Mouse (Mus musculus): Measurements from ENCODE around the gene Ift57. TPM values are rescaled to one million over a fixed set of nuclear protein-coding genes. Genes with fewer than 3 reads are reported as not detected.
A peak's percentile ranks its signal among the peaks of the same experiment; 100 is the strongest.

Ift57 gene
- polyA plus RNA-seq, 1 experiment from 2014 or later = 23.9 TPM

- no peak overlapping the region for H3K4me2 ChIP-seq (ENCODE audit: low read length)
- no peak overlapping the region for H3K9ac ChIP-seq (ENCODE audit: low read length)
- no peaks in the 10 kb centered on the region for H3K36me3 ChIP-seq (ENCODE audit: control insufficient read depth, insufficient read depth, low read length)
- H3K27me3 ChIP-seq (ENCODE audit: control insufficient read depth, insufficient read depth, low read length) = no peaks in the 10 kb centered on the region
- no peak overlapping the region for H3K27ac ChIP-seq (replicated peaks in 1 of 2; ENCODE audit: control insufficient read depth in 1 of 2, insufficient read depth in 1 of 2, low read depth in 2 of 2, low read length in 2 of 2)
- H3K4me1 ChIP-seq (ENCODE audit: control insufficient read depth in 2 of 2, insufficient read depth in 2 of 2, low read length in 2 of 2) = peaks cover 4 to 15% of the 10 kb centered on the region in 2 experiments
- H3K4me3 ChIP-seq (ENCODE audit: control insufficient read depth in 1 of 2, insufficient read depth in 1 of 2, low read depth in 1 of 2, low read length in 2 of 2) = no peak overlapping the region
- 79% methylated on average over 9 of the region's 9 CpGs for WGBS
- no peaks in the 10 kb centered on the region for H3K9me3 ChIP-seq (ENCODE audit: control insufficient read depth, low read length)
- no peak for ATAC-seq (ENCODE audit: insufficient number of reproducible peaks, insufficient read depth, low FRiP score, low read depth)
Observed at GRCm38 (mm10) chr16:49793596-49793995, 94.6 kb downstream of the Ift57 start.

DNA sequence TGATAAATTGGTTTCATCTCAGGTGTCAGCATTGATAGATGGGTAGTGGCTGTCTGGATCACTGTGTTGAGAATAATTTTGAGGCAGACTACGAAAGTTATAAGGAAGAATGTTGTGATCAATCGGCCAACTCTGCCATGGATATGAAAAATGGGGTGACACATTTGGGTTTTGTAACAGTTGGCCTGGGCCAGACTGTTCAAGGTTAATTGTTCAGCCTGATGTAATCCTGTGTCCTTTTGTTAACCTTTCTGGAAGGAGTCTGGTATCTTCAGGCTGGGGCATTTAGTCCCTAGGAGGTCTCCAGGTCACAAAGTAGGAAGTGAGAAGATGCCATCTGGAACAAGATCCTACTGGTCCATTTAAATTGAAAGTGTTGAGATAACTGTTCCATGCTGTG, 97.2 kb downstream of the Ift57 start:
- Histone ChIP-seq H3K27ac (replicated peaks in 1 of 2; ENCODE audit: control insufficient read depth in 1 of 2, insufficient read depth in 1 of 2, low read depth in 2 of 2, low read length in 2 of 2) (no peak overlapping the region), H3K27me3 (ENCODE audit: control insufficient read depth, insufficient read depth, low read length) (no peaks in the 10 kb centered on the region), H3K4me2 (ENCODE audit: low read length) (no peak overlapping the region), H3K4me1 (ENCODE audit: control insufficient read depth in 2 of 2, insufficient read depth in 2 of 2, low read length in 2 of 2) (peaks cover 4 to 15% of the 10 kb centered on the region in 2 experiments), H3K36me3 (ENCODE audit: control insufficient read depth, insufficient read depth, low read length) (no peaks in the 10 kb centered on the region), H3K9me3 (ENCODE audit: control insufficient read depth, low read length) (no peaks in the 10 kb centered on the region), H3K4me3 (ENCODE audit: control insufficient read depth in 1 of 2, insufficient read depth in 1 of 2, low read depth in 1 of 2, low read length in 2 of 2) (no peak overlapping the region), H3K9ac (ENCODE audit: low read length) (no peak overlapping the region)
- 87% methylated on average over 2 of the region's 2 CpGs for WGBS
- ATAC-seq (ENCODE audit: insufficient number of reproducible peaks, insufficient read depth, low FRiP score, low read depth) = no peak

DNA sequence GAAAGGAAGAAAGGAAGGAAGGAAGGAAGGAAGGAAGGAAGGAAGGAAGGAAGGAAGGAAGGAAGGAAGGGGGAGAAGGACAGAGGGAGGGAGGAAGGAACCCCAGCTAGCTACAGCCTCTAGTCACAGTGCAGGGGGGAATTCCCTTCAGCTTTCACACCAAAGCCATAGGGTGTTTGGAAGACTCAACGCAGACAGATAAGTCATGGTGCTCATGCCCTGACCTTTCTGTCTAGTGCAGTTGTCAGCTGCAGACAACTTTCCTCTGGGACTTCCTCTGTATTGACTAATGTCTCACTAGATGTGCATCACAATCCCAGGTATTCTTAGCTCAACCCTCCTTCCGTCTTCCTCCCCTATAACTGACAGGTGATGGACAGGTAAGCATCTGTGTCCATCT, 97.9 kb downstream of the Ift57 start:
- no peak overlapping the region for H3K4me3 ChIP-seq (ENCODE audit: control insufficient read depth in 1 of 2, insufficient read depth in 1 of 2, low read depth in 1 of 2, low read length in 2 of 2)

DNA sequence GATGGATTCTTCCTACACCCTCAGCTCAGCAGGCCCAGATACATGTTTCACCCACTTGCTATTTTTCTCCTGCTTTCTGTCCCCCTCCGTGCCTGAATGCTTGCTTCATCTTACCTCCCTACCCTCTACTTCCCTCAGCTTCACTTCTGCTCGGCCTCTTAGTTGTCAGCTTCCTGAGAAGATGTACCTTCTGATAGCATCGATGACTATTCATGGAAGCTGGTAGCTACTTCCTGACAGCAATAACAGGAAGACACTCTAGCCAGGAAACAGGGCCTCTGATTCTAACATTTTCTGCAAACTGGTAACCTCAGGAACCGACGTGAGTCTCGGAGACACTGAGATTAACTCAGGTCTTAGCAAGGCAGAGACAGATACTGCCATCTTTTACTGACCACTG, 99.8 kb downstream of the Ift57 start:
- Histone ChIP-seq H3K4me1 (ENCODE audit: control insufficient read depth in 2 of 2, insufficient read depth in 2 of 2, low read length in 2 of 2) (peaks cover 0 to under 1% of the 10 kb centered on the region in 2 experiments; a peak in 2 of 4 replicates), H3K27me3 (ENCODE audit: control insufficient read depth, insufficient read depth, low read length) (peaks cover 4% of the 10 kb centered on the region; the same call in 1 of the 2 replicates), H3K36me3 (ENCODE audit: control insufficient read depth, insufficient read depth, low read length) (no peaks in the 10 kb centered on the region), H3K9me3 (ENCODE audit: control insufficient read depth, low read length) (no peaks in the 10 kb centered on the region), H3K4me2 (ENCODE audit: low read length) (no peak overlapping the region), H3K27ac (replicated peaks in 1 of 2; ENCODE audit: control insufficient read depth in 1 of 2, insufficient read depth in 1 of 2, low read depth in 2 of 2, low read length in 2 of 2) (peak overlapping the region in 1 of 2 experiments; percentile 14; a peak in 1 of 4 replicates), H3K4me3 (ENCODE audit: control insufficient read depth in 1 of 2, insufficient read depth in 1 of 2, low read depth in 1 of 2, low read length in 2 of 2) (no peak overlapping the region), H3K9ac (ENCODE audit: low read length) (no peak overlapping the region)
- no peak for ATAC-seq (ENCODE audit: insufficient number of reproducible peaks, insufficient read depth, low FRiP score, low read depth)
- WGBS = 58% methylated on average over 6 of the region's 6 CpGs

More for the DNA sequence above, 97.9 kb downstream of the Ift57 start:
- no peak overlapping the region for H3K27ac ChIP-seq (replicated peaks in 1 of 2; ENCODE audit: control insufficient read depth in 1 of 2, insufficient read depth in 1 of 2, low read depth in 2 of 2, low read length in 2 of 2)
- H3K4me2 ChIP-seq (ENCODE audit: low read length) = no peak overlapping the region
- no peaks in the 10 kb centered on the region for H3K36me3 ChIP-seq (ENCODE audit: control insufficient read depth, insufficient read depth, low read length)
- peaks cover 4 to 12% of the 10 kb centered on the region in 2 experiments for H3K4me1 ChIP-seq (ENCODE audit: control insufficient read depth in 2 of 2, insufficient read depth in 2 of 2, low read length in 2 of 2)
- no peaks in the 10 kb centered on the region for H3K9me3 ChIP-seq (ENCODE audit: control insufficient read depth, low read length)
- no peak for ATAC-seq (ENCODE audit: insufficient number of reproducible peaks, insufficient read depth, low FRiP score, low read depth)
- no peaks in the 10 kb centered on the region for H3K27me3 ChIP-seq (ENCODE audit: control insufficient read depth, insufficient read depth, low read length)
- 80% methylated on average over 2 of the region's 2 CpGs for WGBS
- no peak overlapping the region for H3K9ac ChIP-seq (ENCODE audit: low read length)

DNA sequence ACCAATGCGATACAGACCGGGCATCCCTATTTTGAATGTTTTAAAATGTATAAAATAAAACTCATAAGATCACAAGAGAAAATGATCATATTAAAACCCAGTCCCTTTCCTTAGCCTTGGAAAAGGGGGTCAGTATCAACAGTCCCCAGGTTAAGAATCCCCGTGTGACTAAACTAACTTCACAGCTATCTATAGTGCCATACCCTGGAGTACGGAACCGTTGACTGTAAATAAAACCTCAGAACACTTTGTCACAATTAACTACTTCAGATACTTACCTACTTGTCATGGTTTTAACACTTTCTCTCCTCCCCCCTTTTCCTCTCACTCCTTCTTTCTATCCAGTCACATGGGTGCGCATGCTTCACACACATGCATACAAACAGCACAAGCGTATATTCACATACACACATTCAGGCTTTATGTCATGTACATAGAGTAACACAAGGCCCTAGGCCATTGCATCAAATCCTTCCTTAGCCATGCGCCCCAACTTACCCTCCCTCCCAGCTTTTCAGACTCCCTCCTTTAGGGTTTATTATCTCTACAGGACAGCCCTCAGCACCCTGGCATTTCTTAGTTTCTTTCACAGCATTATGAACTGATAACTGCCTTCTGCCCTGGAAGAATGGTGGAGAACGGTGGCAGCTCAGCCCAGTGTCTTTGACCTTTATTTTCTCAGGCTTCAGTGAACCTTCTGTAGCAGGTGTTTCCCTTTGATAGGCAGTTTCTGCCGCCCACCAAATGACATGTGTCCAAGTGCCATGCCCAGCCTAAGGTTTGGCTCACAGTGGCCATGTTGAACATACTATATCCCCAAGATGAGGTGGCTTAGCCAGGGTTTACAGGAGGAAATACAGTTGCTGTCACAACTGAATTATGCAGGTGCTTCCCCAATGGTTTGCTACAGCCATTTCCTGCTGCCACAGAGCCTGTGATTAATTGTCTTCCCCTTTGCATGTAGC, 100.8 kb downstream of the Ift57 start, which contains the start of gene Cd47:
Gene Cd47, plus strand, starts transcription at position 937 of the 965 bp plus-strand sequence.
- Histone ChIP-seq H3K9me3 (ENCODE audit: control insufficient read depth, low read length) (no peaks in the 10 kb centered on the region), H3K9ac (ENCODE audit: low read length) (no peak within 1 kb of the TSS), H3K27me3 (ENCODE audit: control insufficient read depth, insufficient read depth, low read length) (peaks cover 4% of the 10 kb centered on the region; the same call in 1 of the 2 replicates), H3K27ac (replicated peaks in 1 of 2; ENCODE audit: control insufficient read depth in 1 of 2, insufficient read depth in 1 of 2, low read depth in 2 of 2, low read length in 2 of 2) (0 out of 4 replicates have a peak within 1 kb of the TSS, but pooled peaks of 1 of the 2 experiments have one; percentile 10), H3K4me3 (ENCODE audit: control insufficient read depth in 1 of 2, insufficient read depth in 1 of 2, low read depth in 1 of 2, low read length in 2 of 2) (no peak within 1 kb of the TSS), H3K4me2 (ENCODE audit: low read length) (no peak within 1 kb of the TSS), H3K4me1 (ENCODE audit: control insufficient read depth in 2 of 2, insufficient read depth in 2 of 2, low read length in 2 of 2) (peaks cover 0 to 6% of the 10 kb centered on the region in 2 experiments; a peak in 2 of 4 replicates), H3K36me3 (ENCODE audit: control insufficient read depth, insufficient read depth, low read length) (no peaks in the 10 kb centered on the region)
- WGBS = 65% methylated on average over 10 of the region's 10 CpGs
- ATAC-seq (ENCODE audit: insufficient number of reproducible peaks, insufficient read depth, low FRiP score, low read depth) = no peak

- Histone ChIP-seq H3K9ac (ENCODE audit: low read length) (no peak overlapping the region), H3K4me2 (ENCODE audit: low read length) (no peak overlapping the region), H3K27me3 (ENCODE audit: control insufficient read depth, insufficient read depth, low read length) (peaks cover 4% of the 10 kb centered on the region; the same call in 1 of the 2 replicates), H3K27ac (replicated peaks in 1 of 2; ENCODE audit: control insufficient read depth in 1 of 2, insufficient read depth in 1 of 2, low read depth in 2 of 2, low read length in 2 of 2) (no peak overlapping the region), H3K4me1 (ENCODE audit: control insufficient read depth in 2 of 2, insufficient read depth in 2 of 2, low read length in 2 of 2) (peaks cover 0 to 6% of the 10 kb centered on the region in 2 experiments; a peak in 2 of 4 replicates), H3K36me3 (ENCODE audit: control insufficient read depth, insufficient read depth, low read length) (no peaks in the 10 kb centered on the region), H3K9me3 (ENCODE audit: control insufficient read depth, low read length) (no peaks in the 10 kb centered on the region), H3K4me3 (ENCODE audit: control insufficient read depth in 1 of 2, insufficient read depth in 1 of 2, low read depth in 1 of 2, low read length in 2 of 2) (no peak overlapping the region)
- ATAC-seq (ENCODE audit: insufficient number of reproducible peaks, insufficient read depth, low FRiP score, low read depth) = no peak
- WGBS = 77% methylated on average over 5 of the region's 5 CpGs
Observed at GRCm38 (mm10) chr16:49800996-49801395, 102.0 kb downstream of the Ift57 start.

DNA sequence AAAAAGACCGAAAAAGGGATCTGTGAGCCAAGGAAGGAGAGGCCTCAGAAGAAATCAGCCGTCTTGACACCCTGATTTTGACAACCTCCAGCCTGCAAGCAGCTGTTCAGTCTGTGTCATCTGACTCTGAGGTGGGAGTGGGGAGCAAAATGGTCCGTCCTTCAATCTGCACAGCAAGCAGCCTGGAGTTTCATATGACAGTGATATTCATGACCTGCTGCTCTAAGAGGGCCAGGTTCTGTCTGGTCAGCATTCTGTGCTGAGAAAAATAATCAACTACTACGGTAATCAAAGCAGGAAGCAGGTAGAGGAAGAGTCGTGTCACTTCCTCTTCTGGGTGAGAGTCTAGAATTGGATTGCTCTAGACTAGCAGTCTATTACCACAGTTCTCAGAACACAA, 102.4 kb downstream of the Ift57 start:
- Histone ChIP-seq H3K4me2 (ENCODE audit: low read length) (no peak overlapping the region), H3K36me3 (ENCODE audit: control insufficient read depth, insufficient read depth, low read length) (no peaks in the 10 kb centered on the region), H3K27me3 (ENCODE audit: control insufficient read depth, insufficient read depth, low read length) (peaks cover 4% of the 10 kb centered on the region; the same call in 1 of the 2 replicates), H3K4me3 (ENCODE audit: control insufficient read depth in 1 of 2, insufficient read depth in 1 of 2, low read depth in 1 of 2, low read length in 2 of 2) (no peak overlapping the region), H3K9ac (ENCODE audit: low read length) (no peak overlapping the region), H3K4me1 (ENCODE audit: control insufficient read depth in 2 of 2, insufficient read depth in 2 of 2, low read length in 2 of 2) (peaks cover 0 to 6% of the 10 kb centered on the region in 2 experiments; a peak in 2 of 4 replicates), H3K9me3 (ENCODE audit: control insufficient read depth, low read length) (no peaks in the 10 kb centered on the region), H3K27ac (replicated peaks in 1 of 2; ENCODE audit: control insufficient read depth in 1 of 2, insufficient read depth in 1 of 2, low read depth in 2 of 2, low read length in 2 of 2) (no peak overlapping the region)
- no peak for ATAC-seq (ENCODE audit: insufficient number of reproducible peaks, insufficient read depth, low FRiP score, low read depth)
- whole genome bisulfite sequencing = 55% methylated on average over 5 of the region's 5 CpGs

Data from heart, embryonic 14.5 days (tissue).